Mouse (Mus musculus): ENCODE measurements around the gene Syt6. TPM values are rescaled to one million over a fixed set of nuclear protein-coding genes. Genes with fewer than 3 reads are reported as not detected.

Syt6 gene
- total and polyA plus RNA-seq, 3 experiments = 0.38 TPM; not detected in 2

DNA sequence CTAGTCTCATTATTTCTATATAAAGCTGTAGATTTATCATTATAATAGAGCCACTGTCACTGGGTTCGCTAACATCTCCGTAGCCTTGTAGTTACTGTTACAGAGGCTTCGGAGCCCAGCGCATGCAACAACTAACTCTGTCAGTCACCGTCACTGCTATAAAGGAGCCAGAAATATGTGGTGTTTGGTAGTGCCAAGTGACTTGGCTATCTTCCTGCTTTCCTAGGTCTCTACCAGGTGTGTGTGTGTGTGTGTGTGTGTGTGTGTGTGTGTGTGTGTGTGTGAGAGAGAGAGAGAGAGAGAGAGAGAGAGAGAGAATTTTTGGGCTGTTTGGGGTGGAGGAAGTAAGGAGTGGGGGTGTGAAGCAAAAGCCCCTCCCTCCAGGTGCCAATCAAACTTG, 17.6 kb downstream of the Syt6 start:
- Histone ChIP-seq H3K27me3 (ENCODE audit: insufficient read depth, low read length) (peaks cover 8% of the 10 kb centered on the region), H3K4me1 (ENCODE audit: insufficient read depth, low read depth, low read length) (no peaks in the 10 kb centered on the region)

DNA sequence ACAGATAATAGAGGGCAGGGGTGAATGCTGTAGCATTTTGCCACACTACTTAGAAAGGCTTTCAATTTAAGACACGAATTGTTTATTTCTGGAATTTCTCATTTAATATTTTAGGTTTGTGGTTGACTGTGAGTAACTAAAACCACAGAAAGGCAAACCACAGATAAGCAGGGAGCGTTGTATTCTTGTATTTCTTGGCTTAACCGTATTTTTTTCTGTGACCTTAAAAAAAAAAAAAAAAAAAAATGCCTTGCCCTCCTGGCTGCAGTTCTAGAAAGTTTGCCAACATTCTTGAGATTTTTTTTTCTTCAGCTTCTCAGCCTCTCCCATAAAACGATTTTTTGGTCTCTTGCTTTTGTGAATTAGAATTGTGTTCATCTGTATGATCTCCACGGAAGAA, 18.6 kb downstream of the Syt6 start:
- peaks cover 8% of the 10 kb centered on the region for H3K27me3 ChIP-seq (ENCODE audit: insufficient read depth, low read length)
- H3K9me3 ChIP-seq (replicated peaks) = no peaks in the 10 kb centered on the region
- no peaks in the 10 kb centered on the region for H3K4me1 ChIP-seq (ENCODE audit: insufficient read depth, low read depth, low read length)
- DNase-seq (ENCODE audit: low spot score) = no peak
- no peaks in the 10 kb centered on the region for H3K36me3 ChIP-seq (replicated peaks)
- ATAC-seq (ENCODE audit: extremely low read depth, insufficient number of reproducible peaks, low FRiP score, poor library complexity, severe bottlenecking) = no peak
- no peak for TF ChIP-seq GATA1 (IDR thresholded peaks at IDR 0.05; ENCODE audit: borderline replicate concordance, low read length)
- no peak for TF ChIP-seq CTCF (IDR thresholded peaks at IDR 0.05; ENCODE audit: low read depth, low read length)
- TF ChIP-seq GATA2 (IDR thresholded peaks at IDR 0.05; ENCODE audit: borderline replicate concordance, low read depth, low read length) = no peak
- TF ChIP-seq POLR2AphosphoS5 (IDR thresholded peaks at IDR 0.05; ENCODE audit: insufficient replicate concordance, low read depth, low read length) = no peak
- TF ChIP-seq TAL1 (conservative IDR thresholded peaks at IDR 0.05; ENCODE audit: low read depth, low read length) = no peak
- H3K4me3 ChIP-seq (ENCODE audit: low read depth, low read length) = no peak overlapping the region

More for the DNA sequence above, 17.6 kb downstream of the Syt6 start:
- no peak overlapping the region for H3K4me3 ChIP-seq (ENCODE audit: low read depth, low read length)
- ATAC-seq (ENCODE audit: extremely low read depth, insufficient number of reproducible peaks, low FRiP score, poor library complexity, severe bottlenecking) (no peak), DNase-seq (ENCODE audit: low spot score) (no peak)
- H3K36me3 ChIP-seq (replicated peaks) = no peaks in the 10 kb centered on the region
- TF ChIP-seq GATA1 (IDR thresholded peaks at IDR 0.05; ENCODE audit: borderline replicate concordance, low read length) (no peak), CTCF (IDR thresholded peaks at IDR 0.05; ENCODE audit: low read depth, low read length) (no peak), TAL1 (conservative IDR thresholded peaks at IDR 0.05; ENCODE audit: low read depth, low read length) (no peak), POLR2AphosphoS5 (IDR thresholded peaks at IDR 0.05; ENCODE audit: insufficient replicate concordance, low read depth, low read length) (no peak), GATA2 (IDR thresholded peaks at IDR 0.05; ENCODE audit: borderline replicate concordance, low read depth, low read length) (no peak)
- no peaks in the 10 kb centered on the region for H3K9me3 ChIP-seq (replicated peaks)

DNA sequence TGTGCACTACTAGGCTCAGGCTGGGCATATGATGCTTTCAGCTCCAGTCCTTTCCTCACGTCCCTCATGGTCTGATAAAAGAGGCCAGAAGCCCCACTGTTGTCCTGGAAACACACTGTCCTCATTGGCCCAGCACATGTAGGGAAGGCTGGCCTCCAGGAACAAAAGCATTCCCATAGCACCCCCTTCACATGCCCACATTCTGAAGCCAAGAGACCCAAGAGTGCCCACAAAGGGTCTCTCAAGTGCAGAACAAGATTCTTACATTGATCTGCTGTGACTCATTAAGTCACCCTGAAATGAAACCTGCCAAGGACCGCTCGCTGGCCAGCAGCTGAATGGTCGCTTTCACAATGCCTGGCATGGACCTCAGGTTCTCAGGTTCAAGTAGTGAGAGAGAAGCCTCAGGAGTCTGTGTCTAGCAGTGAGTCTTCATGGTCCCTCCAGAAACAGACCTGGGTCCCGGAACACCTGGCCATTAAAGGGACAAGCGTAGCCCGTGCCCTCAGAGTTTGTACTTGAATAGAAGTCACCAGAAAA, 20.3 kb downstream of the Syt6 start:
- H3K27me3 ChIP-seq (ENCODE audit: insufficient read depth, low read length) = peaks cover 8% of the 10 kb centered on the region

DNA sequence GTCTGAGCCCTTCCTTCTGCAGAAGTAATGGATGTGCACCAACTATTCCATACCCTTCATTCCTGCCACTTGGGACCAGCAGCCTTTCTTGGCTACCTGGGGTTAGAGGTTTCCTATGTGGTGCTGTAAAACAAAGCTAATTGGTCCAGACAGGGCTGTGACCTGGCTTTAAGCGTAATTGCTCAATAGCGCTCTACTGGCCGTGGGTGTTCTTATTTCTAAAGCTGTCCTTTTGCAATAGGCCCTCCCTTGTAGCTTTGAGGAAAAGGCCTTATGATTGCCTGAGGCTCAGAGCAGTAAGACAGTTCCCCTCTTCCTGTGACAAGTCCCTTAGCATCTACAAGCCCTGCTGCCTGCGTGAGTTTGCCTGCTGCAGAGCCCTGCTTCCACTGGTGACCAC, 22.6 kb downstream of the Syt6 start:
- DNase-seq (ENCODE audit: low spot score) = no peak
- no peak for ATAC-seq (ENCODE audit: extremely low read depth, insufficient number of reproducible peaks, low FRiP score, poor library complexity, severe bottlenecking)
- Histone ChIP-seq H3K36me3 (replicated peaks) (no peaks in the 10 kb centered on the region), H3K4me1 (ENCODE audit: insufficient read depth, low read depth, low read length) (no peaks in the 10 kb centered on the region), H3K27me3 (ENCODE audit: insufficient read depth, low read length) (peaks cover 12% of the 10 kb centered on the region), H3K4me3 (ENCODE audit: low read depth, low read length) (no peak overlapping the region), H3K9me3 (replicated peaks) (no peaks in the 10 kb centered on the region)
- no peak for TF ChIP-seq GATA1 (IDR thresholded peaks at IDR 0.05; ENCODE audit: borderline replicate concordance, low read length)
- TF ChIP-seq GATA2 (IDR thresholded peaks at IDR 0.05; ENCODE audit: borderline replicate concordance, low read depth, low read length) = no peak
- no peak for TF ChIP-seq TAL1 (conservative IDR thresholded peaks at IDR 0.05; ENCODE audit: low read depth, low read length)
- no peak for TF ChIP-seq POLR2AphosphoS5 (IDR thresholded peaks at IDR 0.05; ENCODE audit: insufficient replicate concordance, low read depth, low read length)
- no peak for TF ChIP-seq CTCF (IDR thresholded peaks at IDR 0.05; ENCODE audit: low read depth, low read length)

More for the DNA sequence above, 20.3 kb downstream of the Syt6 start:
- ATAC-seq (ENCODE audit: extremely low read depth, insufficient number of reproducible peaks, low FRiP score, poor library complexity, severe bottlenecking) (no peak), DNase-seq (ENCODE audit: low spot score) (no peak)
- TF ChIP-seq CTCF (IDR thresholded peaks at IDR 0.05; ENCODE audit: low read depth, low read length) = no peak
- Histone ChIP-seq H3K36me3 (replicated peaks) (no peaks in the 10 kb centered on the region), H3K4me3 (ENCODE audit: low read depth, low read length) (no peak overlapping the region), H3K9me3 (replicated peaks) (no peaks in the 10 kb centered on the region), H3K4me1 (ENCODE audit: insufficient read depth, low read depth, low read length) (no peaks in the 10 kb centered on the region)

DNA sequence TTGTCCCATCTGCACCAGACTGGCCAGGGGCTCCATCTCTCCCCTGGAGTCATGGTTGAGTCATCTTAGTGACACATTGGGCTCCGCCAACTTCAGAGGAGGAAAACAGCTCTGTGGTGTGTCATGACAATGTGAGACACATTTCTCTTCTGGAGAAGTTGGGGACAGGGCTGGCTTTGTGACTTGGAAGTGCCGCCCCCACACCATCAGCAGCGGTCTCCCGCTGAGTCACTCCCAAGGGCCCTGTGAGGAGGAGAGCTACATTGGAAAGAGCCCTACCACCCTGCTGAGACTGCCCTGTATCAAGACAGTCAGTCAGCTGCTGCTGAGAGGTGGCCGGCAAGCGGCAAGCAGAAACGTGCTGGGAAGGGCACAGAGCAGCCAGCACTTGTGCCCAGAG, 26.0 kb downstream of the Syt6 start:
- Histone ChIP-seq H3K36me3 (replicated peaks) (no peaks in the 10 kb centered on the region), H3K9me3 (replicated peaks) (no peaks in the 10 kb centered on the region), H3K27me3 (ENCODE audit: insufficient read depth, low read length) (peaks cover 5% of the 10 kb centered on the region), H3K4me3 (ENCODE audit: low read depth, low read length) (no peak overlapping the region), H3K4me1 (ENCODE audit: insufficient read depth, low read depth, low read length) (no peaks in the 10 kb centered on the region)
- no peak for DNase-seq (ENCODE audit: low spot score)
- no peak for ATAC-seq (ENCODE audit: extremely low read depth, insufficient number of reproducible peaks, low FRiP score, poor library complexity, severe bottlenecking)
- TF ChIP-seq TAL1 (conservative IDR thresholded peaks at IDR 0.05; ENCODE audit: low read depth, low read length) (no peak), GATA2 (IDR thresholded peaks at IDR 0.05; ENCODE audit: borderline replicate concordance, low read depth, low read length) (no peak), POLR2AphosphoS5 (IDR thresholded peaks at IDR 0.05; ENCODE audit: insufficient replicate concordance, low read depth, low read length) (no peak), GATA1 (IDR thresholded peaks at IDR 0.05; ENCODE audit: borderline replicate concordance, low read length) (no peak), CTCF (IDR thresholded peaks at IDR 0.05; ENCODE audit: low read depth, low read length) (no peak)

DNA sequence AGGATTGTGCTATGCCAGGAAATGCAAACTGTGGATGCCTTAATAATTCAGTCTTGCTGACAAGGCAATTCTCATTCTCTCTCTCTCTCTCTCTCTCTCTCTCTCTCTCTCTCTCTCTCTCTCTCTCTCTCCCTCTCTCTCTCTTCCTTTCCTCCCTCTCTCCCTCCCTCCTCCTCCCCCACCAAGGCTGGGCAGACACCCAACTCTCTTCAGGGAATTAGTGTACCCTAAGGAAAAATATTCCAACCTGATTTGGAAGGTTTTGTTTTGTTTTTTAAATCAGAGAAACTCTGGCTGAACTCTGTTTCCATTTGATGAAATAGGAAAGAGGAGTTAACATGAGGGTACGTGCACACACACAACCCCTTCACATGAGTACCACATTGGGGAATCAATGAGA, 26.5 kb downstream of the Syt6 start:
- Histone ChIP-seq H3K9me3 (replicated peaks) (no peaks in the 10 kb centered on the region), H3K4me1 (ENCODE audit: insufficient read depth, low read depth, low read length) (no peaks in the 10 kb centered on the region), H3K27me3 (ENCODE audit: insufficient read depth, low read length) (peaks cover 3% of the 10 kb centered on the region; the same call in 1 of the 2 replicates), H3K36me3 (replicated peaks) (no peaks in the 10 kb centered on the region), H3K4me3 (ENCODE audit: low read depth, low read length) (no peak overlapping the region)
- ATAC-seq (ENCODE audit: extremely low read depth, insufficient number of reproducible peaks, low FRiP score, poor library complexity, severe bottlenecking) (no peak), DNase-seq (ENCODE audit: low spot score) (no peak)
- TF ChIP-seq GATA1 (IDR thresholded peaks at IDR 0.05; ENCODE audit: borderline replicate concordance, low read length) (no peak), POLR2AphosphoS5 (IDR thresholded peaks at IDR 0.05; ENCODE audit: insufficient replicate concordance, low read depth, low read length) (no peak), CTCF (IDR thresholded peaks at IDR 0.05; ENCODE audit: low read depth, low read length) (no peak), TAL1 (conservative IDR thresholded peaks at IDR 0.05; ENCODE audit: low read depth, low read length) (no peak), GATA2 (IDR thresholded peaks at IDR 0.05; ENCODE audit: borderline replicate concordance, low read depth, low read length) (no peak)

Data from G1E (cell line).